Mouse (Mus musculus): Measurements from ENCODE around the gene Mboat1.

Gene Mboat1

GRCm38 (mm10) chr13:30250341-30250905 is 114.1 kb downstream of the Mboat1 start:
- no peak for DNase-seq (ENCODE audit: low spot score in 2 of 2)

- no peak for DNase-seq (ENCODE audit: low spot score in 2 of 2)
These were observed 115.1 kb downstream of the Mboat1 start for GRCm38 (mm10) chr13:30251431-30251830.

GRCm38 (mm10) chr13:30252692-30253091 is 116.4 kb downstream of the Mboat1 start:
- DNase-seq (ENCODE audit: low spot score in 2 of 2): no peak

DNA sequence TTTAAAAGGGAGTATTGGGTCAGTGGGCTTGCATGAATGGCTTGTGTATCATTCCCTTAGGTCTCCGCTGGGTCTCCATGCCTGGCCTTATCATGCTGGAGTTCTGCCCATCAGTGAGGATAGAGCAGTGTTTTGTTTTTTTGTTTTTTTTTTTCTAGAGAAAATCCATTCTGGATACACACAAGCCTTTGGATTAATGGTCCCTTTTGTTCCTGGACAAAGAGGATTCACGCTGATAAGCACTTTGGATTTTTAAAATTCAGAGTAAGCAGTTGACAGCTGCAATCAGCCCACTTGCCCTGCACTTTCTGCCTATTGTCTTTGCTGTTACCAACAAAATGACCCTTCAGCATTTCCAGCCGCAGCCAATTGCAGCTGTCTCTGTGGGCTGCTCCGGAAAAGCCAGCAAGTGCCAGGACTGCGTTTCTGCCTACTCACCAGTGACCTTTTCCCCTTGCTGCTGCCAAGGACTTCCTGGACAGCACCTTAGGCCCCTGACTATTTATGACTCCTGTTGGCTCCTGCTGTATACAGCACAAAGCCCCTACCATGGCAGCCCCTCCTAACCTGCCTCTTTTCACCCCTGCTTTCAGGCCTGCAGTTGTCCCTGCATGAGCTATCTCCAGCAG is 117.5 kb downstream of the Mboat1 start:
- DNase-seq (ENCODE audit: low spot score in 2 of 2): peak in 1 of 2 experiments; percentile 20

GRCm38 (mm10) chr13:30254421-30254820 is 118.1 kb downstream of the Mboat1 start:
- DNase-seq (ENCODE audit: low spot score in 2 of 2): no peak

DNA sequence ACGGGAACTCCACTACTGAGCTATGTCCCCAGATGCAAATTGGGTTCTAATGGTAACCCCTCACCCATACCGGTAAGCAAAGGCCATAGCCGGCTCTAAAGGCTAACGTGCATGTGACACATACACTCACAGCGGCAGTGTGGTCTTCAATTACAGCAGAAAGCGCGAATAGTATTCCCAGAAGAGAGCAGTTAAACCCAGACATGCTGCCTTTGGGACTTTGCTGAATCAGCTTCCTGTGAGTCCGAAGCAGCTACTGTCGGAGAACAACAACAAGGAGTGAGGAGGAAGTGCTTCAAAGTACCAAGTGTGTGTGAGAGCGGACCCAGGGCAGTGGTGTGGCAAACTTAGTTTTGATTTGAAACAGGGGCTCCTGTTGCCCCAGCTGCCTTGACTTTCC is 122.5 kb downstream of the Mboat1 start:
- no peak for DNase-seq (ENCODE audit: low spot score in 2 of 2)

- no peak for DNase-seq (ENCODE audit: low spot score in 2 of 2)
These were observed 123.0 kb downstream of the Mboat1 start for GRCm38 (mm10) chr13:30259326-30259725.

- peak; percentile 71 to 75 for DNase-seq (ENCODE audit: low spot score in 2 of 2)
These were observed 123.7 kb downstream of the Mboat1 start for GRCm38 (mm10) chr13:30259912-30260560.

GRCm38 (mm10) chr13:30263681-30264080 is 127.4 kb downstream of the Mboat1 start:
- no peak for DNase-seq (ENCODE audit: low spot score in 2 of 2)

DNA sequence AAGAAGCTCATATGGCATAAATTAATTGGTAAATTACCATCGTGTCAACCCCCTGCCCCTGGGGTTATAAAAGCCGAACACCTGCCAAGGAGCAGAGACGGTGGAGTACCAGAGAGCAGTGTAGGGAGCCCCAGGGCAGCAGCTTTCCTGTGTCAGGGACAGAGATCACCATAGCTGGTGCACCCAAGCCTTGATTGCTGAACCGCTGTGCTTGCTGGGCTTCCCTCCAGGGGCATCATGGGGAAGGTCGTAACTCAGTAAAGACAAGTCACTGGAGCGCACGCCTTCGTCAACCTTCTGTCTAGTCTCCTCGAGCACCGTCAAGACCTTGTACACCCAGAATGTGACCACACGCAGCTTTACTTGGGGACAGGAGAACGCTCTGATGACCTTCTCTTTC is 128.0 kb downstream of the Mboat1 start:
- no peak for DNase-seq (ENCODE audit: low spot score in 2 of 2)

DNA sequence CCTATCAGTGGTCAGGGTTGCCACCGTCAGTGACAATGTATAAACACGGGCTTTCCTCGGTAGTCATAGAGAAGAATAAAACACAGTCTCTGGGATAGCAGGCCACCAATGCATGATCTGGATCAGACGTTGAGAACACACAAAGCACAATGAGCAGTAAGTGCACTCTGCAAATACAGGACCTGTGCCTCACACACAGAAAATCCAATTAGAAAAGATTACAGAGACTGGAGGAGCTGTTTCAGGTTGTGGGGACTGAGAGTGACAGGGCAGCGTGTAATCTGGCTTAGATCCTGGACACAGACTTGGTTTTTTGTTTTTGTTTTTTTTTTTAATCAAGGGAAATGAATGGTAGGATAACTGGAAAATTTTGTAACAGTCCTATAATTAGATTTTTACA is 128.5 kb downstream of the Mboat1 start:
- DNase-seq (ENCODE audit: low spot score in 2 of 2): no peak

GRCm38 (mm10) chr13:30266036-30266435 is 129.7 kb downstream of the Mboat1 start:
- DNase-seq (ENCODE audit: low spot score in 2 of 2): no peak

DNA sequence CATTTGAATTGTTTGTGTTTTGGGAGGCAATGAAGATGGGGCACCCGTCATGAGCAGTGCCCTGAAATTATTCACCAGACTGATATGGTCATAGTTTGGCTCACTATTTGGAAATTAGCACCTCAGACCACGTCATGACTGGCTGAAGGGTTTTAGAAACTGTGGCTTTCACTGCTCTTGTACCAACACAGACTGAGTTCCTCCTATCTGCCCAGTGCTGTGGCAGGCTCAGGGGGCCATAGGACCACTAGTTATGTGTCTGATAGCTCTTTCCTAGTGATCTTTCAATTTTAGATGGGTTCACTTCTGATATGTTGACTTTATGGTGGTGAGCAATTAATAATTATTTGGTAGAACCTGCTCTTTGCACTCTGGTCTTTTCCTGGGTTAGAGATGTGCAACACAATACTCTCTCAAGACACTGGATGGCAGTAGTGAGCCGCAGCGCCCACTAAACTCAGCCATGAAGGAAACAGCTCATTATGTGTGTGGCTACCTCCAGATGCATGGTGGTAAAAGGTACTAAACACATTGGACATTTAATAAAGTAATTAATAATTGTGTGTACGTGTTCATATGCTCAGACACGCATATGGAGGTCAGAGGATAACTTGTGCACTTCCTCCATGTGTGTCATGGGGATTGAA is 135.9 kb downstream of the Mboat1 start:
- DNase-seq (ENCODE audit: low spot score in 2 of 2): peak; percentile 24 to 31

Measured in urinary bladder, postnatal 36 days (tissue).